Mouse (Mus musculus) heart, postnatal 0 days (tissue): ENCODE measurements around the gene Dennd1a.

ENCODE experiments used
- CTCF ChIP-seq: IDR thresholded peaks from 2 replicates; pipeline ENCODE4 v1.5.1; 2016; ENCODE audit warnings: antibody characterized with exemption, control low read depth, low read depth
- EP300 ChIP-seq: IDR thresholded peaks from 2 replicates; pipeline ENCODE4 v1.6.1; 2016; ENCODE audit warnings: antibody characterized with exemption, low read depth

DNA sequence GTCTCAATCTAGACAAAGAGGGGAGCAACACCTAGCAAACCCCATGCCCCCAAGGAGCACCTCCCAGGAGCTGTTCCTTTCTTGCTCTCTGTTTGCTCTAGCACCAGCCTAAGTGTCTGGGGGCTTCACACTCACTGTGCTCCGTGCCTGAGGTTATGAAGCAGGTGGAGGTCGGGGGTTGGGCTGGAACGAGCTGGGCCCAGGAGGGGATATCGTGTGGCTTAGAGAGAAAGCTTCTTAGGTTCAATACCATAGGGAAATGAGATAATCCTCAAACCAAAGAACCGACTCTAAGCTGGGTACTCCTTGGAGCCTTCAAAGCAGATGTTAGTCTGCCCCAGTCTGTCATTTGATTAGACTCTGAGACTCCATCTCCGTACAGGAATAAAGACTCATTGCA, 261.6 kb downstream of the Dennd1a start:
- no peak for TF ChIP-seq CTCF
- no peak for TF ChIP-seq EP300
